Mouse (Mus musculus): ENCODE data around the gene Zscan12.

The Zscan12 gene

DNA sequence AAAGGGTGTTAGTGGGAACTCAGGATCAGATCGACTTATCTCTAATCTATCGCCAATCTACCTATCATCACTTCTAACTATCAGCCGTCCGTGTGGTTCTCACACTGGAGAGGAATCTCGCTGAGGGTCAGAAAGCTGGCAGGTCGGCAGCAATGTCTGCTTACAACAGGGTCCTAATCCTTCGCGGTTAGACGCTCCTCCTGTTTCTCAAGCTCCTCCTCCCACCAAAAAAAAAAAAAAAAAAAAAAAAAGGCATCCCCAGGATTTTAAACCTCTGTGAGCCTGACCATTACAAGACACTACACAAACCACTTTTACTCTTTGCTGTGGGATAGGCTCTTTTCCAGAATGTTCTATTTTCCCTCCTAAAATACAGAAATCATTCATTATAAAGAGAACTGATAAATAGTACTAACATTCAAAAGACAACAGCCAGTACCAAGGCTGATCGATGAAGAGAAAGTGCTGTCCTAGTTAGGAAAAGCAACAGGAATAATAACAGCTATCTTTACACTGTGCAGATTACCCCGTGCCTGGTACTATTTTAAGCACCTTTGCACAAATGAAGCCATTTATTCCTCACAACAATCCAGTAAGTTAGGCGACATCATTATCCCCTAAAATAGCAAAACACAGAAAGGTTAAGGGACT lies 39.1 kb downstream of the Zscan12 start:
- no peak for DNase-seq (ENCODE audit: extremely low read depth, low read depth, low spot score)

DNA sequence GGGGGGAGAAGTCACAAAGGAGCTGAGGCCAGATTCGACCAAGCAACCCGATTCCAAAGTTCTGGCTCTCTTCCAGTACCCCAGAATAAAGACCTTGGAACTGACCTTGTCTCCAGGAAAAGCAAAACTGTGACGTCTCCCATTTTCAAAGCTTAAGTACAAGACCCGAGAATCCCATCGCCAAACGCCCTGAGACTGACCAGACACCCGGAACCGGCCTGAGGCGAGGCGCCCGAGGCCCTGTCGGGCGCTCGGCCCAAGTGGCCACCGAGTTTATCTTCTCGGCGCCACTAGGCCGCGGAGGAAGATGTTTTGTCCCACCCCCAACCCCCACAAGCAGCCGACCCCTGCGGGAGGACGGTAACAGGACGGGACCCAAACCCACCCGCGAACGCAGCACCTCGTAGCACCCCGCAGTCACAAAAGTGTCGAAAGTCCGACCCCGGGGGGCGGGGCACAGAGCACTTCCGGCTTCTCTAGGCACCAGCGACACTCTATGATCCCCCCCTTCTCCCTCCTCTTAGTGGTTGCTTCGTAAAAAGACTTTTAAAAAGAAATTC lies 39.7 kb downstream of the Zscan12 start, which contains the start of gene Zkscan3:
TSS of gene Zkscan3 (minus strand) at position 469 of the 560 bp plus-strand sequence.
- DNase-seq (ENCODE audit: extremely low read depth, low read depth, low spot score), result no peak

GRCm38 (mm10) chr13:21402848-21403247 lies 40.2 kb downstream of the Zscan12 start:
- no peak for DNase-seq (ENCODE audit: extremely low read depth, low read depth, low spot score)

GRCm38 (mm10) chr13:21407341-21407740 lies 44.7 kb downstream of the Zscan12 start:
- DNase-seq (ENCODE audit: extremely low read depth, low read depth, low spot score), result no peak

DNA sequence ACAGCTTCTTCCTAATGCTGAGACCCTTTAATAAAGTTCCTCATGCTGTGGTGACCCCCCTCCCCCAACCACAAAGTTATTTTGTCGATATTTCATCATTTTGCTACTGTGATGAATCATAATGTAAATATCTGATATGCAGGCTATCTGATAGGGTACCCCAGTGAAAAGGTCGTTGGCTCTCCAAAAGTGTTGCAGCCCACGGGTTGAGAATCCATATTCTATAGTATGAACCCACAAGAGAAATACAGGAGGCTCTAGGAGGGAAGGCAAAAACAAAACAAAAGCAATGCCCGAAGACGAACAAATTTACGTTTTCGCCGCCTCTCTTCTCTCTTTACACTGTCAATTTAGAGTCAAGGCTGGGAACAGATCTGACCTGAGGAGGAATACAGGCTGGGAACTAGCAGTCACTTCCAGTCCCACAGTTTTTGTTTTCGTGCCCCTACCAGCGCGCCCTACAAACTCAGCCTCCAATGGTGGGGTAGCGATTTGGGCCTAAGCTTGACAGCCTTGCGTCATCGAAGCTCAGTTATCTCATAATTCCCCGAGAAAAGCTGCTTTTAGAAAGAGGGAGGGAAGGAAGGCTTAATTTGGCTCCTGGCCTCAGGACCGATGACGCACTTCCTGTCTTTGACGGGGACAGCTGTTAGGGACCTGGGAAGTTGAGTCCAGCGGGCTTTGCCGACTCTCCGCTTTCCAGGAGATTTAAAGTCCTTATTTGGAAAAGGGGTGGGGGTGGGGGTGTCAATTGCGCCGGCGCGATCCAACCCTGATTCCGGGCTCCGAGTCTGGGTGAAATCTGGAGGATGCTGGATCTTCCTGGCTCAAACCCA lies 45.6 kb downstream of the Zscan12 start:
- DNase-seq (ENCODE audit: extremely low read depth, low read depth, low spot score), result peak; percentile 46

- DNase-seq (ENCODE audit: extremely low read depth, low read depth, low spot score), result no peak
These were observed 46.3 kb downstream of the Zscan12 start for GRCm38 (mm10) chr13:21408805-21409459.

DNA sequence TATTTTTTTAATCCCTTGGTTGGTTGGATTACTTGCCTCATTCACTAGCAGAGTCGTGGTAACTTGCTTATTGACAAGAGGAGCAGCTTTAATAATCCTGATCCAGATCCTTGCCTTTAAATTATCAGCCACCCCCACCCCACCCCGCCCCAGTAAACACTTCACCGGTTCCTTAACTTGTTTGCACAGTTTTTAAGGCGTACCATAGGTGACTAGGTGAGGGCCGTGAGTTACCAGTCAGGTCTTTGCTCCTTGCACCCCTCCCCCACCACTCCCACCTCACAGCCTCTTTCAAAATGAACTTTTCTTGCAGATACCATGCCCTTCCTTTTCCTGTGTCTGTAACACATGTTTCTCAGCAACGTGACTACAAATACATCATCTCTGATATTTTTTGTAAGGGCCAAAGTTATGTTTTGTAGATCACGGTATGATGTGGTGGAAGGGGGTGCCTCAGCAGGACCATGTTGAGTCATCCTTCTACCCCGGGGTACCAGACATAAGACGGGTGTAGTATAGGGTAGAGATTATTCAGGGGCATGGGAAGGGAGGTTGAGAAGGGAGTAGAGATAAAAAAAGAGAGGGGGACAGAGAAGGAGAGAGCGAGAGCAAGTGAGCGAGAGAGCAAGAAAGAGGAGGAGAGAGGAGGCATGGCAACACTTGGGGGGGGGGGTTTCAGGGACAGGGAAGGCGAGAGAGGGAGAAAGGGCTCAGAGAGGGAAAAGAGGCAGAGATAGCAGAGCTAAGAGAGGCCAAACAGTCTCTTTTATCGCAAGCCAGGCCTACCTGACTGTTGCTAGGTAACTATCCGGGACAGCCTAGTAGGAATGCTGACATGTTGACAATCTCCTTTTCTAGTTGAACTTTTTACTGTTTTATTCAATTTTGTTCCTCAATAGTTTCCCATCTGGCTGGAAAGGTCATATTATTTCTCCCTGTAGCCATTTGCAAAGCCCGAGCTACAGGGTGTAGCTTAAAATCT lies 51.9 kb downstream of the Zscan12 start:
- DNase-seq (ENCODE audit: extremely low read depth, low read depth, low spot score), result no peak

DNA sequence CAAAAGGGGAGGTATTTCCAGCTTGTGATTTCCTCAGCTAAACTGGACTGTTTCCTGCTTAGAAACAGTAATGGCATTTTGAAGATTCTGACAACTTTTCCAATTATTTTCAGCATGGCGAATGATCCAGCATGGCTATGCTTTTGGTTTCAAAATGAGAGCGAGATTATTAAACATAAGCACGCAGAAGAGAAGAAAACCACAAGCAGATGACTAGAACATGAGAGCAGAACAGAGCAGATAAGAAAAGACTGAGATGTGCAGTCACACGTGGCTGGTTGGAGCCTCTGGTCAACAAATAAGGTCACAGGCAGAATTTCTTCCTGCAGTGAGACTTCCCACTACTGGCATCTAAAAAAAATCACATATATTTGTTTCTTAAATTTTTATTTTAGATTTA lies 52.6 kb downstream of the Zscan12 start:
- no peak for DNase-seq (ENCODE audit: extremely low read depth, low read depth, low spot score)

DNA sequence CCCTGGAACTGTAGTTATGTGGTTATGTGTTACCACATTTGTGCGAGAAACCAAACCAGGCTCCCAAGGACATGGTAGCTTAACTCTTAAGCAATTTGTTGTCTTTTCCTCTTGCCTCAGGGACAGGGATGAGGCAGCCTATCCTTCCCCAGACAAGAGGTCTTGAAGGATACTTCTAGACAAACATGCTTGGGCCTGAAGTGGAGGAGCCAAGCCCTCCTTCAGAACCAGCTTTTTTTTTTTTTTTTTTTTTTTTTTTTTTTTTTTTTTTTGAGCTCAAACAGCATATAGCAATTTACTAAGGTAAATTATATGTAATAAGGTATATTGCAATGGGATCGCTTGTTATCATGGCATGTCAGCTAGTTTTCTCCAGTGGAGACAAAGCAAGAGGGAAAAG lies 53.1 kb downstream of the Zscan12 start:
- DNase-seq (ENCODE audit: extremely low read depth, low read depth, low spot score), result no peak

DNA sequence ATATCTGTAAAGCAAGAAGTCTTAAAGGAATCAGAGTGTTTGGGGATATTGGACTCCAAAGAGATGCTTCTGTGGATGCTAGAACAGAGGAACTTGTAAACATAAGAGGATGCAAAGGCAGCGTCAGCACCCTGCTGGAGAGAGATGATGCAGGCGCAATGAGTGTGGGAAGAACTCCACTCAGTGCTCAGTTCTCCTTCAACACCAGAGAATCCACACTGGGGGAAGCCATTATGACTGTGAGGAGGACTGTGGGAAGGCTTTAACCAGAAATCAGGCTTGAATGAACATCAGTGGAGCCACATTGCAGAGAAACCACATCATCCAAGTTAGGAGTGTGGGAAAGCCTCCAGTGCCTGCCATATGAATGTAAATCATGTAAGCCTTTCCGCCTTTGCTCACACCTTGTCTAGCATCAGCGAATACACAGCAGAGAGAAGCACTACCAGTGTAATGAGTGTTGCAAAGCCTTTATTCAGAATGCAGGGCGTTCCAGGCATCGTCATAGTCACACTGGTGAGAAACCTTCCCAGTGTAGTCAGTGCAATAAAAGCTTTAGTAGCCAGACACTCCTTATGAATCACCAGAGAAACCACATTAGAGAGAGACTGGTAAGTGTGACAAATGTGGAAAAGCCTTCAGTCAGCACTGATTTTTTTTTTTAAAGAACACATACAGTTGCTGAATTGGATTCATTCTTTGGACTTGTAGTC lies 54.8 kb downstream of the Zscan12 start:
- DNase-seq (ENCODE audit: extremely low read depth, low read depth, low spot score), result no peak

- no peak for DNase-seq (ENCODE audit: extremely low read depth, low read depth, low spot score)
These were observed 56.2 kb downstream of the Zscan12 start for GRCm38 (mm10) chr13:21418865-21419264.
